Mouse (Mus musculus) kidney, embryonic 15.5 days (tissue): ENCODE data around the gene Nudt3. TPM values are rescaled to one million over a fixed set of nuclear protein-coding genes. Genes with fewer than 3 reads are reported as not detected.
"Not testable (repeated sequence)": the region's sequence is repeated elsewhere in the genome, so short reads cannot be mapped to it uniquely, and the experiment has no call there.

Source experiments
- ATAC-seq: fragments of 200-750 bp; cut with Nextera tagmentation; replicated peaks from 2 replicates; pipeline ENCODE4 v1.8.0; 2017; ENCODE audit warnings: moderate TSS enrichment; ENCODE audit not compliant: low FRiP score
- H3K27ac ChIP-seq: fragments of 300-500 bp; sonication (generic); 2 replicates; pipeline ENCODE4 v1.5.1; 2015; ENCODE audit warnings: mild to moderate bottlenecking, inconsistent platforms
- H3K27me3 ChIP-seq: fragments of 300-500 bp; sonication (generic); 2 replicates; pipeline ENCODE4 v1.6.1; 2015; ENCODE audit warnings: inconsistent platforms
- H3K36me3 ChIP-seq: fragments of 300-500 bp; sonication (generic); 2 replicates; pipeline ENCODE4 v1.6.1; 2015; ENCODE audit warnings: inconsistent platforms
- H3K4me1 ChIP-seq: fragments of 300-500 bp; sonication (generic); 2 replicates; pipeline ENCODE4 v1.6.1; 2015; ENCODE audit warnings: inconsistent platforms
- H3K4me2 ChIP-seq: fragments of 300-500 bp; sonication (generic); 2 replicates; pipeline ENCODE4 v1.6.1; 2015; ENCODE audit warnings: moderate library complexity, mild to moderate bottlenecking, inconsistent platforms
- H3K4me3 ChIP-seq: fragments of 300-500 bp; sonication (generic); replicated peaks from 2 replicates; pipeline ENCODE4 v1.5.1; 2015; ENCODE audit warnings: mild to moderate bottlenecking, inconsistent platforms
- H3K9ac ChIP-seq: fragments of 300-500 bp; sonication (generic); 2 replicates; pipeline ENCODE4 v1.6.1; 2015; ENCODE audit warnings: mild to moderate bottlenecking, inconsistent platforms
- H3K9me3 ChIP-seq: fragments of 300-500 bp; sonication (generic); replicated peaks from 2 replicates; pipeline ENCODE4 v1.6.1; 2016; ENCODE audit warnings: inconsistent platforms
- WGBS: fragments of 180-500 bp; shearing (Covaris S2); methylation state at CpG from one replicate; pipeline ENCODE4 v1.1.7; 2015; ENCODE audit warnings: mixed read lengths; 5-methylcytosine and 5-hydroxymethylcytosine counted together
- polyA plus RNA-seq: library from polyadenylated mRNA; unstranded; fragments of >200 nt; fragmentation: Nextera tagmentation; extraction: Ambion mirVana; gene quantifications from 2 replicates; pipeline ENCODE4 v1.2.1, GENCODE M21; 2015

Nudt3 gene
- polyA plus RNA-seq, 1 experiment from 2014 or later, result 81.5 TPM

DNA sequence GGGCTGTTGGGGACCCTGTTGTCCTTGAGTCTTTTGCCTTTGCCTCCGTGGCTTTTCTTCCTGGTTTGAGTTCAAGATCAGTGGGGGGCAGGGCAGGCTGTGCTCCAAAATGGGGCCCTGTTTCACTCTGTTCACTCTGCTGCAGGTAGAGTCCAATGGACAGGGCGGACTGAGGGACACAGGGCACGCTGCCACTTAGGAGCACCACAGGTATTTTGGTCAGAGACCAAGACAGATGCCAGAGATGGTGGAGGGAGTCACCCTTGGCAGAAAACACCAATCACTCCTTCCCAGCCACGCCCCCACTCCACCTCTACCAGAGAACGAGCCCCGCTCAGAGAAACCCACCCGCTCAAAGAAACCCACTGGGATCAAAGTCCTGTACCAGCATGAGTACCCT lies 22.5 kb upstream of the Nudt3 start:
- 39% methylated on average over 7 of the region's 7 CpGs for WGBS
- no peaks in the 10 kb centered on the region for H3K9me3 ChIP-seq

DNA sequence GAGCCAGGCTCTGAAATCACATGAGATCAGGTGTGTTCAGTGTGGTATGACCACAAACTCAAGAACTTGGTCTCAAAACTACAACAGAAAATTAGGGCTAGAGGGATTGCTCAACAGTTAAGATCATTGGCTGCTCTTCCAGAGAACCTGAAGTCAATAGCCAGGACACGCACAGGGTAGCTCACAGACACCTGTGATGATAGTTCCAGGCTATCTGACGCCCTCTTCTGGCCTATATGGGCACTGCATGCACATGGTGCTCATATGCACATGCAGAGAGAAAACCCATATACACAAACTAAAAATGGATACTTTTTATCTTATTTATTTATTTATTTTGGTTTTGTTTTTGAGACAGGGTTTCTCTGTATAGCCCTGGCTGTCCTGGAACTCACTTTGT lies 21.3 kb upstream of the Nudt3 start:
- H3K9ac ChIP-seq, result no peak overlapping the region
- H3K9me3 ChIP-seq, result no peaks in the 10 kb centered on the region
- no peaks in the 10 kb centered on the region for H3K27me3 ChIP-seq
- H3K4me3 ChIP-seq, result no peak overlapping the region
- peaks cover 11% of the 10 kb centered on the region for H3K4me1 ChIP-seq
- H3K4me2 ChIP-seq, result no peak overlapping the region
- H3K27ac ChIP-seq, result no peak overlapping the region
- WGBS, result 51% methylated on average over 2 of the region's 2 CpGs
- H3K36me3 ChIP-seq, result no peaks in the 10 kb centered on the region
- ATAC-seq, result no peak

More for the DNA sequence above, 22.5 kb upstream of the Nudt3 start:
- H3K27ac ChIP-seq, result no peak overlapping the region
- H3K9ac ChIP-seq, result no peak overlapping the region
- ATAC-seq, result no peak
- peaks cover 11% of the 10 kb centered on the region for H3K4me1 ChIP-seq
- H3K27me3 ChIP-seq, result 0 out of 2 replicates have a peak, but pooled peaks cover 3% of the 10 kb centered on the region
- no peak overlapping the region for H3K4me3 ChIP-seq
- H3K36me3 ChIP-seq, result no peaks in the 10 kb centered on the region
- no peak overlapping the region for H3K4me2 ChIP-seq

DNA sequence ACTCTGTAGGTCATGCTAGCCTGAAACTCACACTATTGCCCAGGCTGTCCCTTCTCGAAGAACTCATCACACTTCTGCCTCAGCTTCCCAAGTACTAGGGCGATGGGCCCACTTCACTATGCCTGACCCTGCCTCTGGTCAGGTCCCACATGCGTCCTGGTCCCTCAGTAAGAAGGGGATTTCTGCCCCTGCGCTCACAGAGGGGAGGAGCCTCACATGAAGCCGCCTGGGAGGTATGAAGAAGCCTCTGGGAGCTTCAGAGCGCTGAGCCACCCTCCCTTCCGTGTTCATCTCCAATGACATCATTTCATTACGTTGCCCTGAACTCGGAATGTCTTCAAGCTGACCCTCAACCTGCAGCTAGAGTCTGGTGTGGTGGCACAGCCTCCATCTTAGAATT lies 20.5 kb upstream of the Nudt3 start:
- Histone ChIP-seq H3K27me3 (no peaks in the 10 kb centered on the region), H3K36me3 (no peaks in the 10 kb centered on the region), H3K9ac (no peak overlapping the region), H3K4me3 (no peak overlapping the region), H3K9me3 (no peaks in the 10 kb centered on the region), H3K4me1 (peaks cover 11% of the 10 kb centered on the region), H3K27ac (no peak overlapping the region), H3K4me2 (no peak overlapping the region)
- ATAC-seq, result no peak
- WGBS, result 87% methylated on average over 9 of the region's 9 CpGs

DNA sequence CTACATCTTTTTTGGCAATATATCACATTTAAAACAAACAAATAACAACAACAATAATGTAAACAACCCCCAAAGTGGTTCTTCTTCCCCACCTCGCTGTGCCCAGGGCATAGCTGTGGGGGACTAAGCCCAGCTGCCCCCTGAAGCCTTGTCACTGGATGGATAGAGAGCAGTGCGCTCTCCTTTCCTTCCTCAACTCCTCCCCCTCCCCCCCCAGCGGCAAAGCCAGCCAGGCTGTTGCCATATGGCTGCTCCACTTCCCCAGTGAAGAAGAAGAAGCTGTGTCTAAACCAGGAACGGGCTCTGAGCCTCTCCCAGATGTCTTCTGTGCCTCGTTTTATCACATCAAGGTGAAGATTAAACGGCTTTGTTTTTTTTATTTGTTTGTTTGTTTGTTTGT lies 19.8 kb upstream of the Nudt3 start:
- Histone ChIP-seq H3K4me1 (peaks cover 11% of the 10 kb centered on the region), H3K4me2 (peak overlapping the region; percentile 39), H3K27me3 (no peaks in the 10 kb centered on the region), H3K9ac (no peak overlapping the region), H3K9me3 (no peaks in the 10 kb centered on the region), H3K4me3 (no peak overlapping the region), H3K36me3 (no peaks in the 10 kb centered on the region), H3K27ac (peak overlapping the region; percentile 37)
- ATAC-seq, result no peak
- 22% methylated on average over 6 of the region's 6 CpGs for WGBS

DNA sequence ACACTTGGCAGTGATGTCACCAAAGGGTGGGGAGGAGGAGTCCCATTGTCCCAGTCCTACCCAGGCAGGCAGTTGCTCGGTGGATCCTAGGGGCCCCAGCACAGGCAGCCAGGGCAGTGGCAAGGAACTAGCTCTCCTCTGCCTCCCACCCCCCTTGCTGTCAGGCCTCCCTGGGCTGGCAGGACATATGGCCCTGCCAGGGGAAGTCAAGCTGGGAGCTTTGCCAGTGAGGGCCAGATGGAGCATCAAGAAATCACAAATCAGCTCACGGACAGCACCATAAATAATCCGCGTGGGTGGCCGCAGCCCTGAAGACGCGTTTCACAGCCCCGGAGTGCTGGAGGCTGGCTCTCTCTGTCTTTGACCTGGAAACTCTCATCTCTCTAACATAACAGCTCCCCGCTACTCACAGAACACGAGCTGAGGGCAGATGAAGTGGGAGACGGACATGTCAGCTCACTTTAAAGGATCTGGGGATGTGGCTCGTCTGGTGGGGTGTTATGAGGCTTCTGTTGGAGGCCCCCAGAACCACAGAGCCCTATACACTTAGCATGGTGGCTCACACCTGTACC lies 19.3 kb upstream of the Nudt3 start:
- Histone ChIP-seq H3K27me3 (no peaks in the 10 kb centered on the region), H3K4me2 (peak overlapping the region; percentile 39), H3K9ac (no peak overlapping the region), H3K36me3 (no peaks in the 10 kb centered on the region), H3K4me3 (no peak overlapping the region), H3K9me3 (no peaks in the 10 kb centered on the region), H3K27ac (peak overlapping the region; percentile 37), H3K4me1 (peaks cover 12% of the 10 kb centered on the region)
- 4% methylated on average over 12 of the region's 12 CpGs for WGBS
- ATAC-seq, result peak; percentile 80

DNA sequence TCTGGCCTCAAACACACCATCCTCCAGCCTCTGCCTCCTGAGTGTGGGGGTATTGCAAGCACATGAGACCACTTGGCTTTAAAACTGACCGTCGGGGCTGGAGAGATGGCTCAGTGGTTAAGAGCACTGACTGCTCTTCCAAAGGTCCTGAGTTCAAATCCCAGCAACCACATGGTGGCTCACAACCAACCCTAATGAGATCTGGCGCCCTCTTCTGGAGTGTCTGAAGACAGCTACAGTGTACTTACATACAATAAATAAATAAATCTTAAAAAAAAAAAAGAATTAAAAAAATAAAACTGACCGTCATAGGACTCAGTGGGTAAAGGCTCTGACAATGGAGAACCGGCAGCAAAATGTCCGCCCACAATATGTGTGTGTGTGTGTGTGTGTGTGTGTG lies 16.6 kb upstream of the Nudt3 start:
- H3K4me2 ChIP-seq, H3K27me3 ChIP-seq, ATAC-seq, H3K36me3 ChIP-seq, H3K9ac ChIP-seq, H3K9me3 ChIP-seq, H3K4me3 ChIP-seq, H3K27ac ChIP-seq: not testable (repeated sequence)
- WGBS, result 88% methylated on average over 6 of the region's 6 CpGs
- H3K4me1 ChIP-seq, result peaks cover 29% of the 10 kb centered on the region

DNA sequence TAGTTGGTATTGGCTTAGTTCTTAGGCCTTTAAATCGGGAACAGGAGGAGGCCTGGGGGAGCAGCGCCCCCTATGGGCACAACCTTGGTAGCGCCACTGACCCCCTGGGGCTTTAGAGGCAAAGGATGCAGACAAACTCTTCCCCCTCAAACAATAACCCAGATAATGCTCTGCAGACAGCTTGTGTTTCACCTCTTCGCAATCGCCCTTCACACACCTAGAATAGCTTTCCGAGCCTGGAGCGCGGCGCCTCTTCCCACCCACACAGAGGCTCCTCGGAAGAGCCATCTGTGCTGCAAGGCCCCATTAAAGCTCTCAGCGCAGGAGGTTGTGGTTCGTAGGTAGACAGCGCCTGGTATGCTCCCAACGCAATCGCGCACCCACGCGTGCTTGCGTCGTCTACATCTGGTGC lies 15.6 kb upstream of the Nudt3 start:
- Histone ChIP-seq H3K4me2 (no peak overlapping the region), H3K9me3 (no peaks in the 10 kb centered on the region), H3K27ac (no peak overlapping the region), H3K4me1 (peaks cover 34% of the 10 kb centered on the region), H3K36me3 (peaks cover 1% of the 10 kb centered on the region; the same call in 1 of the 2 replicates), H3K27me3 (no peaks in the 10 kb centered on the region), H3K9ac (no peak overlapping the region), H3K4me3 (no peak overlapping the region)
- 84% methylated on average over 20 of the region's 20 CpGs for WGBS
- ATAC-seq, result no peak

DNA sequence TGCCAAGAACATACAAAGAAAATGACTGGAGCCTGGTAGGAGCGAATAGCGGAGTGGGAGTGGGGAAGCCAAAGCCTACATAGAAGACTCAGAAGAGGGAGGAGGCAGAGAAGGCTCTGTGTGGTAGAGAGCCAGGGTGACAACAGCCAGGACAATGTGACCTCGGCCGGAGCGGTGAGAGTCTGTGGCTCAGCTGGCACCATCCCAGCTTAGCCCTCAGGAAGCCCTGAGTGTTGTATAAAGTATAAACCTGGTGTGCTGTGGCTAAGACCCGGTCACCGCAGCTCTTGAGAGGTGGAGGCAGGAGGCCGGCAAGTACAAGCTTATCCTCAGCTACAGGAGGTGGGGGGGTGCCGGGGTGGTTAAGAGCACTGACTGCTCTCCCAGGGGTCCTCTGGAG lies 14.0 kb upstream of the Nudt3 start:
- peaks cover 16% of the 10 kb centered on the region for H3K36me3 ChIP-seq
- no peaks in the 10 kb centered on the region for H3K27me3 ChIP-seq
- H3K4me3 ChIP-seq, result no peak overlapping the region
- no peak overlapping the region for H3K27ac ChIP-seq
- H3K9me3 ChIP-seq, result no peaks in the 10 kb centered on the region
- ATAC-seq, result no peak
- WGBS, result 56% methylated on average over 9 of the region's 9 CpGs
- H3K4me2 ChIP-seq, result no peak overlapping the region
- no peak overlapping the region for H3K9ac ChIP-seq
- peaks cover 40% of the 10 kb centered on the region for H3K4me1 ChIP-seq

DNA sequence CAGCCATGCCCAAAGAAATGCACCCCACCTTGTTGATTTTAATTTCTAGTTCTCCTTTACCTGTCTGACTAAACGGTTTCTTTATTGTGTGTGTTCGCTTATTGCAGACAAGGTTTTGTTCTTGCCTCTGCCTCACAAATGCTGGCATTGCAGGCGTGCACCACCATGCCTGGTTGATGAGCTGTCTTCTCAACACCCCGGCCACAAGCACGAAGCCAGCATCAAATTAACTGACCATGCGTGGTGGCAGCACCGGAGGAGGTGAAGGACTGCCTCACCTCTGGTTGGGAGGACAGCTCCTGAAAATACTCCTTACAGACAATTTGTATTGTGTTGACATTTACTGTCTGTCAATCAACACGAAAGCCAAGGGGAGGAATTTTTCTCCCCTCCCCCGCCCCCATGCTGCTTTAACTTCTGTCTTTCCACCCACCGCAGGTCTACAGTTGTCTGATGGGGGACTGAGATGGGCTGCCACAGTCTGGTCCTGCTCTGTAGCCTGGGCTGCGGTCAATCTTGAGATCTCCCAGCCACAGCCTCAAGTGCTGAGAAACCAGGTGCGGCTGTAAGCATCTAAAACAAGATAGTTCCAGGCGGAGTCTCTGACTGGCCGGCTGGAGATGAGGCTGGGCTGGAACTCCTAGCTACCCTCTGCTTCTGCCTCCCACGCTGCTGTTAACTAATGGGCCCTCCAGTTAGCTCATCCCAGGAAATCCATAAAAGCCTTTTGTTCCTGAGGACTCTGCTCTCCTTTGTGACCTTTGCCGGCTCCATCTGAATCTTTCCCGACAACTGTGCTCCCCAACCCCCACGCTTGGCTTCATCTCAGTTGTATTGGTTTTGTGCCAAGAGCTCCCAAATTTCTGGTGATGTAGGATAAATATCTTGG lies 13.1 kb upstream of the Nudt3 start, which contains the start of gene Rps10:
Gene Rps10, minus strand, starts transcription at position 538 of the 889 bp plus-strand sequence.
- 23% methylated on average over 18 of the region's 18 CpGs for WGBS
- peak within 1 kb of the TSS; percentile 87 for H3K4me3 ChIP-seq
- H3K27ac ChIP-seq, result peak within 1 kb of the TSS; percentile 92
- H3K4me1 ChIP-seq, result peaks cover 48% of the 10 kb centered on the region
- peak within 1 kb of the TSS; percentile 73 for H3K4me2 ChIP-seq
- no peak for ATAC-seq
- no peaks in the 10 kb centered on the region for H3K9me3 ChIP-seq
- peak within 1 kb of the TSS; percentile 42; the same call in 1 of the 2 replicates for H3K9ac ChIP-seq
- H3K36me3 ChIP-seq, result peaks cover 26% of the 10 kb centered on the region
- H3K27me3 ChIP-seq, result no peaks in the 10 kb centered on the region

DNA sequence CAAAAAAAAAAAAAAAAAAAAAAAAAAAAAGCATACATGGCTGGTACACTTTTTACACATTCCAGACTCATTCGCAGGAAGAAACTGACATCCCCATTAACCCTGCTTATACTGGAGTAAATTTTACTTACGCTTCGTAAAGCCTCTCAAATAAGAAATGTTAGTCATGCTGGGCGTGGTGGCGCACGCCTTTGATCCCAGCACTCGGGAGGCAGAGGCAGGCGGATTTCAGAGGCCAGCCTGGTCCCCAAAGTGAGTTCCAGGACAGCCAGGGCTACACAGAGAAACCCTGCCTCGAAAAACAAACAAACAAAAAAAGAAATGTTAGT lies 12.2 kb upstream of the Nudt3 start:
- not testable (repeated sequence) for ATAC-seq, H3K9me3 ChIP-seq, H3K27me3 ChIP-seq
- peak overlapping the region; percentile 87 for H3K4me3 ChIP-seq
- peaks cover 53% of the 10 kb centered on the region for H3K4me1 ChIP-seq
- peak overlapping the region; percentile 73 for H3K4me2 ChIP-seq
- peak overlapping the region; percentile 92 for H3K27ac ChIP-seq
- WGBS, result 45% methylated on average over 9 of the region's 9 CpGs
- H3K36me3 ChIP-seq, result peaks cover 34% of the 10 kb centered on the region
- H3K9ac ChIP-seq, result peak overlapping the region; percentile 42; the same call in 1 of the 2 replicates

DNA sequence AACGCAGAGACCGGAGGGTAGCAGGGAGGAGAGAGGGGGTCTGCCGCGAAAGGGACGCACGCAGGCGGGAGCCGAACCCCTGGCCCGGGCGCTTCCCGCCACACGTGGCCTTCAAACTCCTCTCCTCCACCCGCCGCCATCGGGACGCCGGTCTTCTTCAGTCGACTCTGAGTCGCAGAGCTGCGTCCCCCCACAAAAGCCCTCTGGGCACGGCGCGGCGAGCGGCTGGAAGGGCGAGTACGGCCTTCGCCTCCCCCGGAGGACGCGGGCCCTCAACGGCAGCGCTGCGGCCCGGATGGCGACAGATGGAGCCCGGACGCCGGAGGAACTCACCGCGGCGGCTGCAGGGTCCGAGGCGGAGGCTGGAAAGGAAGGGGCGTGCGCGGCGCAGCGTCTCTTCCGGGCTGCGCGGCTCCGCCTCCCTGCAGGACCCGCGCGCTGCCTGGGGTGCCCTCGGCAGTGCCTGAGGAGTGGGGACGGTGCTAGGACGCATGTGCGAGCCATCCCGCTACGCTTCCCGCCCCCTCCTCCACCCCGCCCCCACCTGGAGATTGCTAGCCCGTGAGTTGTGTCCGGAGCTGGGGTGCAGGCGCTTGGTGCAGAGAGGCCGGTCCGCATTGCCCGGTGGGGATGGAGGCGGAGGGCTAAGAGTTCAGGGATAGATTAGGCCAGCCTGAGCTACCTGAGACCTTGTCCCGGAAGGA lies 11.7 kb upstream of the Nudt3 start, which contains the start of gene RPS10-NUDT3:
Gene RPS10-NUDT3, minus strand, starts transcription at position 352 of the 704 bp plus-strand sequence.
- peaks cover 39% of the 10 kb centered on the region for H3K36me3 ChIP-seq
- peaks cover 53% of the 10 kb centered on the region for H3K4me1 ChIP-seq
- no peaks in the 10 kb centered on the region for H3K9me3 ChIP-seq
- H3K27me3 ChIP-seq, result no peaks in the 10 kb centered on the region
- WGBS, result under 1% methylated on average over 72 of the region's 72 CpGs
- peak within 1 kb of the TSS; percentile 73 for H3K4me2 ChIP-seq
- peak within 1 kb of the TSS; percentile 87 for H3K4me3 ChIP-seq
- peak within 1 kb of the TSS; percentile 92 for H3K9ac ChIP-seq
- H3K27ac ChIP-seq, result peak within 1 kb of the TSS; percentile 92
- peak; percentile 97 for ATAC-seq
